Mouse (Mus musculus): ENCODE measurements around the gene Smad3. TPM values are rescaled to one million over a fixed set of nuclear protein-coding genes. Genes with fewer than 3 reads are reported as not detected.

The Smad3 gene
- polyA plus RNA-seq, 1 experiment from 2014 or later = 16.1 TPM

DNA sequence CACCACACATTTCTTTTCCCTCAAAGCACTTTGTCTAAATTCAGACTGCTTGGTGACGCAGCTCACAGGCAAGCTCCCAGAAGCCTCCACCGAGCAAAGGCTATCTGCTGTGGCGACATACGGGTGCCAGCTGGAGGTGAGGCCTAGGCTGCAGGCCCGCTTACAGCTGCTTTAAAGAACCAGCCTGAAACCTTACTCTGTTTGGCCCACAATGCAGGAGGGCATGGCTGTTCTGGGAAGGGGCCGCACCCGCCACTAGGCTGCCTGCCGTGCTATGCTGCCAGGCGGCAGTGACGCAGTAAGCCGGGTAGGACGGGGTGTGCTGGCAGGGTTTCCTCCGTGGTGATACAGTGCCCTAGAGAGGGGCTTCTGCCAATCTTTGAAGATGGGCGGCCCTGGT lies 106.9 kb downstream of the Smad3 start:
- DNase-seq (peak; percentile 57), ATAC-seq (ENCODE audit: insufficient read depth) (0 out of 2 replicates have a peak, but pooled peaks have one; percentile 7)
- Histone ChIP-seq H3K4me2 (no peak overlapping the region), H3K27me3 (ENCODE audit: insufficient read depth, low read length) (no peaks in the 10 kb centered on the region), H3K4me1 (ENCODE audit: insufficient read depth) (peaks cover 38% of the 10 kb centered on the region; the same call in 1 of the 2 replicates), H3K27ac (ENCODE audit: low read depth) (peak overlapping the region; percentile 78; the same call in 1 of the 2 replicates), H3K36me3 (ENCODE audit: insufficient read depth) (peaks cover 72% of the 10 kb centered on the region), H3K9ac (no peak overlapping the region), H3K4me3 (ENCODE audit: low read depth, low read length) (no peak overlapping the region), H3K9me3 (ENCODE audit: low read depth, low read length) (no peaks in the 10 kb centered on the region)
- WGBS = 69% methylated on average over 14 of the region's 14 CpGs
- no peak for TF ChIP-seq CTCF (IDR thresholded peaks at IDR 0.05; ENCODE audit: low read depth)

DNA sequence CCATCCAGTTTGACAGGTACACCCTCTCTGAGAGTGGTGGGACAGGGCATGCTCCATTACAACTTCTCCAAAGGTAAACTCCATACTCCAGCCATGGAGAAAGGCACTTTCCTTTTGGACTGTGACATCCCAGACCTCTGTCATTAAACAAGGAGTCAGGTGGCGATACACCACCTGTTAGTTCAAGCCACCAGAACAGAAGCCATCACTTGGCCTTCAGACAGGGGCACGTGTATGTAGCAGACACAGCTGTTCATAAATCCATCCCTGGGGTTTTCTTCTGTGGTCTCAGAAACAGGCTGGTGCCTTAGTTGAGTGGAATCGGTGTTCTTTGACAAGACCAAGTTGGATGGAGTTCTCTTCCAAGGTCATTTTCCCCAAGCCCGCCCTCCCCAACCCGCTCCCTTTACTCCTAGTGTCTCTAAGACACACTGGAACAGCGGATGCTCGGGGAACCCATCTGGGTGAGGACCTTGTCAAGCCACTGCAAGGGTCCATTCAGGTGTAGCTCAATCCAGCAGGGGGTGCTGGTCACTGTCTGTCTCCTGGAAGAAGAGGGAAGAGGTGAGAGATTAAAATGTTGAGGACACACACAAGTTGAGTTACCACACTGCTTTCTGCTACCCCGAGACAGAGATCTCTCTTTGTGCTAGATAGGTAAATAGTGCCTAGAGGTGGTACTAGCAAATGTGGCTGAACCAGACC lies 107.8 kb downstream of the Smad3 start:
- H3K27me3 ChIP-seq (ENCODE audit: insufficient read depth, low read length) = no peaks in the 10 kb centered on the region
- WGBS = 80% methylated on average over 8 of the region's 8 CpGs
- ATAC-seq (ENCODE audit: insufficient read depth) = no peak
- TF ChIP-seq CTCF (IDR thresholded peaks at IDR 0.05; ENCODE audit: low read depth) = peak; percentile 64
- peak; percentile 67 for DNase-seq
- H3K9ac ChIP-seq = no peak overlapping the region
- no peaks in the 10 kb centered on the region for H3K9me3 ChIP-seq (ENCODE audit: low read depth, low read length)
- peaks cover 71% of the 10 kb centered on the region for H3K36me3 ChIP-seq (ENCODE audit: insufficient read depth)
- H3K27ac ChIP-seq (ENCODE audit: low read depth) = no peak overlapping the region
- H3K4me1 ChIP-seq (ENCODE audit: insufficient read depth) = peaks cover 29% of the 10 kb centered on the region; the same call in 1 of the 2 replicates
- H3K4me3 ChIP-seq (ENCODE audit: low read depth, low read length) = no peak overlapping the region
- H3K4me2 ChIP-seq = no peak overlapping the region

- no peak overlapping the region for H3K9ac ChIP-seq
- no peak overlapping the region for H3K4me3 ChIP-seq (ENCODE audit: low read depth, low read length)
- H3K4me2 ChIP-seq = no peak overlapping the region
- H3K36me3 ChIP-seq (ENCODE audit: insufficient read depth) = peaks cover 72% of the 10 kb centered on the region
- no peak overlapping the region for H3K27ac ChIP-seq (ENCODE audit: low read depth)
- no peaks in the 10 kb centered on the region for H3K9me3 ChIP-seq (ENCODE audit: low read depth, low read length)
- DNase-seq (no peak), ATAC-seq (ENCODE audit: insufficient read depth) (no peak)
- TF ChIP-seq CTCF (IDR thresholded peaks at IDR 0.05; ENCODE audit: low read depth) = no peak
- no peaks in the 10 kb centered on the region for H3K27me3 ChIP-seq (ENCODE audit: insufficient read depth, low read length)
- H3K4me1 ChIP-seq (ENCODE audit: insufficient read depth) = peaks cover 20% of the 10 kb centered on the region; the same call in 1 of the 2 replicates
- 81% methylated on average over 9 of the region's 9 CpGs for WGBS
Observed at GRCm38 (mm10) chr9:63648520-63648918, 109.3 kb downstream of the Smad3 start.

DNA sequence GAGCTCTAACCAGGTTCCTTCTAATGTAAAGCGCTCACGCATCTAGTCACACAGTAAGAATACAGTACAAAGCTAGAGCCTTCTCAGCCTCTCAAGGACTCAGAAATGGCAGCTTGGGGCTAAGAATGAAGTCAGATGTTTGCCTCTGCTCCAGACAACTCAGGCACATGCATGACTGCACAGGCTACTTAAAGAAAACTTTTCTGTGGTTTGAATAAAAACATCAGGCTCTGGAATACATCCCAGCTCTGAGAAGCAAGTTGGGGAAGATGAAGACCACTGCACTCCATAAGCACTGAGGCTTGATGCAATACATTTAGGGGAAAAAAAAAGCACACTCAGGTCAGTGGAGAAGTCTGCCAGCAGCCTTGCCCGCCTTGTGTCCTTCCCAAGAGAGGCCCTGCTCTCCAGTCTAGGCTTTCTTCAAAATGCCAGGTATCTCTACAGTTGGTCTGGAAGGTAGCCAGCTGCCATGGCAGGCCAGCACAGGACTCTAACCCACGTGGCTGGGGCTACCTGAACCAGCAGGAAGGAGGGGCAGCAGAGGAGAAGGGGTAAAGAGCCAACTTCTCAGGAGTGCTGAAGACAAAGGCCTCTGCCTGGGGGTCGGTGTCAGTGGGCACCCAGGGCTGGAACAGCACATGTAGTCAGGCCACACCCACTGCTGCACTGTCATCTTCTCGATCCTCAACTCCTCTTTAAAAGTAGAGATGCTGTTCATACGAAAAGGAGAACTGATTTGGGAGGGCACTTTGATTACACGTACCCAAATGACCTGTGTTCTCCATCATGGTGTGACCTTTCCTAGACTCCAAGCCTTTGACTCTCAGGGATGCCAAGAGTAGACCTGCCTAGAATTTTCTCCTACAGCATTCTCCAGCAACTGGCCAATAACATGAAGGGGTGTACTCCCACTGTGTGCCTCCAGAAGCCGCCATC lies 109.9 kb downstream of the Smad3 start:
- peaks cover 16% of the 10 kb centered on the region; the same call in 1 of the 2 replicates for H3K4me1 ChIP-seq (ENCODE audit: insufficient read depth)
- H3K9ac ChIP-seq = no peak overlapping the region
- no peak for TF ChIP-seq CTCF (IDR thresholded peaks at IDR 0.05; ENCODE audit: low read depth)
- no peak overlapping the region for H3K4me3 ChIP-seq (ENCODE audit: low read depth, low read length)
- H3K27me3 ChIP-seq (ENCODE audit: insufficient read depth, low read length) = no peaks in the 10 kb centered on the region
- peaks cover 65% of the 10 kb centered on the region for H3K36me3 ChIP-seq (ENCODE audit: insufficient read depth)
- DNase-seq = no peak
- ATAC-seq (ENCODE audit: insufficient read depth) = no peak
- no peaks in the 10 kb centered on the region for H3K9me3 ChIP-seq (ENCODE audit: low read depth, low read length)
- WGBS = 73% methylated on average over 9 of the region's 9 CpGs
- H3K27ac ChIP-seq (ENCODE audit: low read depth) = no peak overlapping the region
- H3K4me2 ChIP-seq = no peak overlapping the region

GRCm38 (mm10) chr9:63645084-63645483 lies 112.7 kb downstream of the Smad3 start:
- ATAC-seq (ENCODE audit: insufficient read depth) (no peak), DNase-seq (no peak)
- Histone ChIP-seq H3K36me3 (ENCODE audit: insufficient read depth) (peaks cover 56% of the 10 kb centered on the region), H3K9ac (no peak overlapping the region), H3K27me3 (ENCODE audit: insufficient read depth, low read length) (no peaks in the 10 kb centered on the region), H3K4me2 (no peak overlapping the region), H3K4me3 (ENCODE audit: low read depth, low read length) (no peak overlapping the region), H3K9me3 (ENCODE audit: low read depth, low read length) (no peaks in the 10 kb centered on the region), H3K4me1 (ENCODE audit: insufficient read depth) (no peaks in the 10 kb centered on the region), H3K27ac (ENCODE audit: low read depth) (no peak overlapping the region)
- 67% methylated on average over 8 of the region's 8 CpGs for WGBS
- TF ChIP-seq CTCF (IDR thresholded peaks at IDR 0.05; ENCODE audit: low read depth) = no peak

- Histone ChIP-seq H3K27ac (ENCODE audit: low read depth) (no peak overlapping the region), H3K4me1 (ENCODE audit: insufficient read depth) (no peaks in the 10 kb centered on the region), H3K9ac (no peak overlapping the region), H3K4me2 (no peak overlapping the region), H3K9me3 (ENCODE audit: low read depth, low read length) (no peaks in the 10 kb centered on the region), H3K36me3 (ENCODE audit: insufficient read depth) (peaks cover 47% of the 10 kb centered on the region), H3K4me3 (ENCODE audit: low read depth, low read length) (no peak overlapping the region), H3K27me3 (ENCODE audit: insufficient read depth, low read length) (no peaks in the 10 kb centered on the region)
- ATAC-seq (ENCODE audit: insufficient read depth) (no peak), DNase-seq (no peak)
- WGBS = 85% methylated on average over 6 of the region's 6 CpGs
- TF ChIP-seq CTCF (IDR thresholded peaks at IDR 0.05; ENCODE audit: low read depth) = no peak
Observed at GRCm38 (mm10) chr9:63644011-63644410, 113.8 kb downstream of the Smad3 start.
